Mouse (Mus musculus): ENCODE data around the gene Slc25a48.

- TF ChIP-seq CTCF (conservative IDR thresholded peaks at IDR 0.05; ENCODE audit: low read length): no peak
- TF ChIP-seq POU5F1 (IDR thresholded peaks at IDR 0.05; ENCODE audit: borderline replicate concordance, low read length): no peak
Measured at GRCm38 (mm10) chr13:56472661-56473060, 34.5 kb downstream of the Slc25a48 start.

Measured in E14TG2a.4 (cell line).